Mouse (Mus musculus) adrenal gland, postnatal 4 days (tissue): ENCODE results near the gene Smc1b. TPM values are rescaled to one million over a fixed set of nuclear protein-coding genes. Genes with fewer than 3 reads are reported as not detected.

Experiments
- DNase-seq, 2 experiments: peaks; one replicate each; pipeline ENCODE4 v3.0.0; 2021 to 2022; ENCODE audit warnings: low spot score in 2 of 2, mixed read lengths in 2 of 2
- long read RNA-seq, 2 experiments: library from polyadenylated mRNA; stranded (forward); transcript quantifications; one replicate each; pipeline ENCODE4 v2.0.0; 2021
- total RNA-seq, 2 experiments: library from RNA; stranded (reverse); gene quantifications; 2 replicates each; pipeline ENCODE4 v1.2.3; 2021

Gene Smc1b
- total RNA-seq: under 1 TPM; 0.39 to 0.79 TPM
- long read RNA-seq, experiment 1: 0 reads
- long read RNA-seq, experiment 2: 0 reads

DNA sequence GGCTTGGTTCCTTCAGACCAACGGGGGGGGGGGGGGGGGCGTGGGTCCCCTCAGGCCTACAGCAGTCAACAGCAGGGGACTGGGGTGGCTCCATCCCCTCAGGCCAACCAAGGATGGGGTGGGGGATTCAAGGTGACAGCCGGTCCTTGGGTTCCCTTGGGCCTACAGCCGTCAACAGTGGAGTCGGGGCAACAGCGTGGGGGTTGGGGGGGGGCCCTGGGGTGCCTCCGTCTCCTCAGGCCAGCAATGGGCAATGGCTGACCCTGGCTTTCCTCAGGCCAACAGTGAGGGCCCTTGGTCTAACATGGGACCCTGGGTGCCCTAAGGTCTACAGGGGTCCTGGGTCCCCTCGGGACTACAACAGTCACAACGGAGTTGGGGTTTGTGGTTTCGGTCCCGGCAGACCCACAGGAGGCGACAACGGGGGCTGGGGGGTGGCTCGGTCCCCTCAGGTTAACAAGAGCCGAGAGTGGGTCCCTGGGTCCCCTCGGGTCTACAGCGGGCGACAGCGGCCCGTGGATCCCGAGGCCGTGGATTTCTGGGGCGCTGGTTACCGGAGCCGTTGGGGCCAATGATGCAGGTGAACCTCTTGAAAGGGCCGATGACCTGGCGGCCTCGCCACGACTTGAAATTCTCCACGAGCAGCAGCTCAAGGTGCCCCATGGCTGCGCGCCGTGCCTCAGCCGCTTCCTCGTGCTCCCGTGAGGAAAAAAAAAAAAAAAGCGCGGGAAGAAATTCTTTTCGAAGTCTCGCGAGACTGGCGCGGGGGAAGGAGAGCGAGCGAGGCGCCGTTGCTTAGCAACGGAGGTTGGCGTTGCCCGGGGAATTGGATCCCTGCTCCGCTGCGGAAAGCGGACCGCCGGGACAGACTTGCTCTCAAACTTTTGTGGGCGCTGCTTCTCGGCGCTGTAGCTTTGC lies at the start of gene Smc1b, which contains the start of gene Ribc2:
TSS of gene Smc1b (minus strand) at position 690 of the 918 bp plus-strand sequence.
TSS of gene Ribc2 (plus strand) at position 804 of the 918 bp plus-strand sequence.
- DNase-seq: peak in 1 of 2 experiments; percentile 24

DNA sequence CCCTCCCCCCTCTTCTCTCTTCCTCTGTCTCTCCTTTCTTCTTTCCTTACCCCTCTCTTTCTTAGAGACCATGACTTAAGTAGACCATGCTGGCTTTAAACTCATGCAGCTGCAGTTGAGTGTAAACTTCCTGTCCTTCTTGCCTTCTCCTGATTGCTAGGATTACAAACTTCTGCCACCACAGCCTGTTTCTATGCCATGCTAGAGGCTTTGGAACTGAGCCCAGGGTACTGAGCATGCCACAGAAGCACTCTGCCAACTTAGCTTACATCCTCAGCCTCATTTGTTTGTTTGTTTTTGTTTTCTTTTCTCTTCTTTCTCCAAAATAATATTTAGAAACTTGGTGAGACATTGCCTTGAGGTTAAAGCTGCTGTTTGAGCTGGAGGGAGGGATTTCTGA lies 48.6 kb upstream of the Smc1b start:
- no peak for DNase-seq

DNA sequence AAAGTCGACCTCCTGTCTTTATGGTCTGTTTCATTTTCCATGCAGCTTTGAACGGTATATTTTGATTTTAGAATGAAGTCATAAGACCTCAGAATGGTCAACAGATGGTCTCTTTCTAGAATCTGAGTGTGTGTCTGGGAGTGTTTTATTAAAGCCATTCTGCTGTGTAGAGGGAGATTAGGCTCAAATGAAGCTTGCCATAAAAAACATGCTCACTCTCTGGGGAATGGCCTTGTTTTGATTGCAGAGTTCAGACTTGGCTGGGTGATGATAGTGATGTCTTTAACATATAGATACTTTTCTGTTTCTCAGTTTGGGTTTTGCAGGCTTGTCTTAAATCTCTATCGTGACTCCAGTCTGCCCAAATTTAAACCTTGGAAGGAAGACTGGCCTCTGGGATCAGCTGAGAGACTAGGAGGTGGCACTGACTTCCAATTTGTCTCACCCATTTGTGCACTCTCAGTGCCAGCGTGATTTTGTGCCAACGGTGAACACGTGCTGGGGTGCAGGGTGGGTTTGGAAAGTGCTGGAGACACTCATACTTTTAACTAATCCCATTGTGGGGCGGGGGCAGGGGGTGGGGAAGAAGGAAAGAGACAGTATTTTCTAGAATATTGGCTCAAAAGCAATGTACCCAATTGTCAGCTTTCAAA lies 47.9 kb upstream of the Smc1b start:
- no peak for DNase-seq

DNA sequence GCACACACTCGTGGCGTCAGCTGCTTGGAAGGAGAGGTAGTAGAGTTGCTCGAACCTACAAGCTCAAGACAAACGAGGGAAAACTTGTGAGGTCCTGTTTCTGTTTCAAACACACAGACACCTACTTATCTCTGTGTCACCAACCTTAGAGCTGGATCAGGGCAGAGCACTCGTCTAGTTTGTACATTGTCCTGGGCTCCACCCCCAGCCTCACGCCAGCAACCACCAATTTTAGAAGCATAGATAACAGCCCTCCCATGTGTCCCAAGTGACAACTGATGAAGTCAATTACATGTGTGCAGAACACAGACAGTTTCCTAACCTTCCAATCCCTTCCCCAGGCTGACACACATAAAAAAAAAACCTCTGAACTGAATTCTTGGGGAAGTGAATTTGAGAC lies 46.4 kb upstream of the Smc1b start:
- no peak for DNase-seq

DNA sequence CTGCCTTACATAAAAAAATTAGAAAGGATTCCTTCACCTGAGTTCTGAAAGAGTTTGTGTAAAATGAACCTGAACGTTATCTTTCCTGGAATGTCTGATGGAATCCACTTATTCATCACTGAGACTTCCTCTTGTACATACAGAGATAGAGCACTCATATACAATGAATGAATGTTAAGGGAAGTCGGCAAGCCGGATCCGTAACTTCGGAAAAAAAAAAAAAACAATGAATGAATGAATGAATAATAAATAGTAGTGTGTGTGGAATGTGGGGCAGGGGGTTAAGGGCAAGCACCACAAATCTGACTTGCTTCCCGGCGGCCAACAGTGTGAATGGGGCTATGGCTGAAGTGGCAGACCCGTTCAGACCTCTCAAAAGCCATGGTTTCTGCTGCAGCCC lies 45.8 kb upstream of the Smc1b start:
- DNase-seq: no peak

DNA sequence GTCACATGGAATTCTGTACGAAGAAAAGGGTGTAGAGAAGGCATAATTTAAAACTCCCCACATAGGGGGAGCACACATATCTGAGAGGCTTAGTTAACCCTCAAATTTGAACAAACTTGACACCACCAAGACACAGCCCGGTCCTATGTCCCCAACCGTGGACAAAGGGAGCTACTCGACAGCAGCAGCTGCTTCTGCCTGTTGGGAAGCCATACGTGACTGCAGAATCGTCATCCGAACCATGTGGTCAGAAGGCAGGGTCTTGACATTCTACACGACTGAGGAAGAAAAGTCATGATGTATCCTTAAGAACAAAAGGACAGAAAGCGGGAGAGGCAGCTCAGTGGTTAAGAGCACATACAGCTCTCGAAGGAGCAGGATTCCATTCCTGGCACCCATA lies 42.3 kb upstream of the Smc1b start:
- no peak for DNase-seq

DNA sequence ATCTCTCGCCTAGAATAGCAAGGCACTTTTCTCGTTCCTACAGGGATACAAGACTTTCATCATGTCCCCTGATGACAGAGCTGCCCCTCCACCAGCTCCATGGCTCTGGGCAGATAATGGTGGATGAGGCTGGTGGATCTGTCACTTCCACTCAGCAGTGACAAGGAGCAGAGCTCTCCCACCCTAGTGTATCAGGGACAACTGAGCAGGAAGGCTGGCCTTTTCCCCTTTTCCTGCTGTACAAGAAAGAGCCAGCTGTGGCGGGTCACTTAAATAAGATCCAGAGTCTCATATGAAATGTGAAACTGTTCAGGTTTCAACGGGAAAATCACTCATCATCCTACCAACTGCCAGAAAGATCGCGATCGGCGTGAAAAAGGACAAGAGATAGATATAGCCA lies 41.7 kb upstream of the Smc1b start:
- no peak for DNase-seq

DNA sequence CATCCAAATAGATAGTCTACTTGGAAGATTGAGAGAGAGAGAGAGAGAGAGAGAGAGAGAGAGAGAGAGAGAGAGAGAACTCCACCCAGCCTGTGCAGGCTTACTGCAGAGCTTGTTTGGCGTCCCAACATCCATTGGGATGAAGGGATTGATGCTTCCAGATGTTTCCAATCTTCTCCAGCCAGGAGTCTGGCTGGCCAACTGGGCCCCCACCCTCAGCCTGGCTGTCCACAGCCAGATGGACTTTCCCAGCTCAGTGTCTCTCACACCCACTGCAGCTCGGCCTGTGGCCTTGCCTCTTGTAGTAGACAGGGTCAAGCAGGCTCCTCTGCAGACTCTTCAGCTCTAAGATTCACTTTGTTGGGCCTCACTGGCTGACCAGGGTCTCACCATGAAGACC lies 40.3 kb upstream of the Smc1b start:
- no peak for DNase-seq

DNA sequence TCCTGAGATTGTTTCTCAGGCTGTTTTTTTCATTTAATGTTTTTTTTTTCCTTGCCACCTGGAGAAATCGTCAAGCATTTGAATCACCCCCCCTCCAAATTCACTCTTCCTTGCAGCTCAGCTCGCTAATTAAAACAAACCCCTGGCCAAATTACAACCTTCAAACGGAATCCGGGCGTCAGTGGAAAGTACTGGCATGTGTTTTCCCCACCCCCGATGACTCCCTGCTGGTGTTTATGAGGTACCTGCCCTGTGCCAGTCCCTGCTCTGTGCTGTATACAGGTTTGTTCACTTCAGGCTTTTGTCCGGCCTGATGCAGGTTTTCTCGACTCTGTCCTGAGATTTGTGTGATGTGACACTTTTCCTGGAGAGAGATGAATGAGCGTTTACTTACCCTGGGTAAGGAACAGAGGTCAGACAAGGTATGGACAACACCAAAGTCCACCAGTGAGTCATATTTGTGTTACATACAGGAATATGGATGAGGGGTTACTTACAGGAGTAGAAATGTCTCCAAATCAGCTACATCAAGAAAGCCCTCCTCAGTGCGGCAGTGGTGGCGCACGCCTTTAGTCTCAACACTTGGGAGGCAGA lies 35.4 kb upstream of the Smc1b start:
- DNase-seq: no peak

DNA sequence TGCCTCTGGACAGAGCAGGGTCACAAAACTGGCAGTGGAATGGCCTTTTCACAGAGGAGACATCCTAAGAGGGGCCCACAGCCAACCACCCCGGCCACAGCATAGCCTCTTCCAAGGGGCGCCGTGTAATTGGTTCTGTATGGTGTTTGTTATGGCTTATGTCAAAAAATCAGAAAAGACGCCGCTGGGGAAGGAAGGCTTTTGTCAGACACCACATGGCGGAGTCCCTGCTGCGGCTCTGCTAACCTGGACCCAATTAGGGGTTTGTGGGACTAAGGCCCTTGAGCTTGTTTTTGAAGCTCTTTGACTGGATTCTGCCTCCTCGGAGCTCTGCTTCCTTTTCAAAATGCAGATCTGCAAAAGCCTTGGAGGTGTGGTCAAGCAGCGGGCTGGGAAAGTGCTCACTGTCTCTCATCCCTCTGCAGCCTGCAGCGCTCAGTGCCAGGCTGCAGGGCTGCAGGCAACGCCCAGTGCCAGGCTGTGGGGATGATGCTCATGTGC lies 34.7 kb upstream of the Smc1b start:
- DNase-seq: no peak

DNA sequence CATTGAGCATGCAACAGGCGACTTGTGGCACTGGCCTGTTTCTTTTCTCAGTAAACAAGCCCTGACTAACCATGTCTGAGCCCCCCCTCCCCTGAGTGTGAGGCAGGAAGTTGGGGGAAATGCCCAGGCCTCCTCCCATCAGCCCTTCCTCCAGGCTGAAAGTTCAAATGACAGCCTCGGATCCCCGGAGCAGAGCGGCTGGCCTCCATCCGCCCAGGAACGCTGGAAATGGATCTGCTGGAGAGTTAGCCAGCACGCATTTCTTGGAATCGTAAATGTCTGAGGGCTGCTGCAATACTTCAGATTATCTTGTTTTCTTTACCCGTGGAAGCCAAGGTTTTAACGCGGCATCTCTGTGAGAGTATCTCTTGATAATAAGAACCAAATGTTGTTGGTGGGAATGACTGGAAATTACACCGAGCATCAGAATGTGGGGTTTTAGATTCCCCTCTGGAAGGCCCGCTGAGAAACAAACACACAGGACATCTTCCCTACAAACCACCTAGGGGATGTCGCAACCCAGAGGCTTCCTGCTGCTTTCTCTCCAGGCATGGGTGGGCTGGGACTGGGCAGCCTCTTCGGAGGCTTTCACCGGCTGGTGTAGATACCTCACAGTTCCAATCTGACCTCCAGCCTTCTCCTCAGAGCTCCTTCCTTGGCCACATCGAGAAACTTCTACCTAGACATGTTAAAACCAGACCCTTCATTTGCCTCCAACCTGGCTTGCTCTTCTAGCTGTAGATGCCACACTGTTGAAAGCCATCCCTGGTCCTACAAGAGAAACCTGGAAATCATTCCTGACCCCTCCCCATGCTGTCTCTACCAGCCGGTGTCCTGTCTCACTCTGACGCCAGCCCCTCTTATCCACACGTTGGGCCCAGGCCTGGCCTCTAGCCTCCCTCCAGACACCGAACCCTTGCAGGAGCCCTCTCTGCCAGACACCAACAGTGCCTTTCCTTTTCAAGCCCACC lies 31.2 kb upstream of the Smc1b start:
- no peak for DNase-seq

DNA sequence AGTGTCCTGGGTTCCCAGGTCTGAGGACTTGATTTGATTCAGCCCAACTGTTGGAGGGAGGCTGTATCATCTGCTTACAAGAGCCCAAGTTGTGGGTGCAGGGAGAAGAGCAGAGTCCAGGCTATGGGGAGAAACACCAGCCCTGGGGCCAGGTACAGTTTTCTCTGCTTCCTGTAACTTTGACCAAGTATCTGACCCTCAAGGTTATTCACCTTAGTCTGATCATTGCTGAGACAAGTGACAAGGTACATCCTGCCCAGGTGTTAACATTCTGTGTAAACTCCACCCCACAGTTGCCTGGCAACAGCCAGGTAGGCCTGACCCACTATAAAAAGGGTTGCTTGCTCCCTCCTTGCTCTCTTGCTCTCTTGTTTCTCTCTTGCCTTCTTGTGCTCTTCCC lies 29.7 kb upstream of the Smc1b start:
- DNase-seq: no peak

DNA sequence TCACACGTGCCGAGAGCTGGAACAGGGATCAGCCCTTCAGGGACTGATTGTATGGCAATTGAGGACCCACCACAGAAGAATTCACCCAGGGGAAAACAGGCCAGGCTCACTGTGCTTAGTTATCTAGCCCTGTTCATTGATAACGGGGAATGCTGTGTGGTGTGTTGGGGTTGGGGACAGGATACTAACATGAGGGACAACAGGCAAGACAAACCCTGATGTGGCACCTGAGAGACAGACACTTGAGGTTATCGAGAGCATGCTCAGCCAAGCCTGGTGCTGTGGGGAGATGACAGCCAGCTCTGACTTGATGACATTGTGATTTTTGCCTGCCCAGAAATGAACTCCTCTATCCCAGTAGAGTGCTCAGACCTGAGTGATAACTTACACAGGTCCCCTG lies 24.4 kb upstream of the Smc1b start:
- no peak for DNase-seq

DNA sequence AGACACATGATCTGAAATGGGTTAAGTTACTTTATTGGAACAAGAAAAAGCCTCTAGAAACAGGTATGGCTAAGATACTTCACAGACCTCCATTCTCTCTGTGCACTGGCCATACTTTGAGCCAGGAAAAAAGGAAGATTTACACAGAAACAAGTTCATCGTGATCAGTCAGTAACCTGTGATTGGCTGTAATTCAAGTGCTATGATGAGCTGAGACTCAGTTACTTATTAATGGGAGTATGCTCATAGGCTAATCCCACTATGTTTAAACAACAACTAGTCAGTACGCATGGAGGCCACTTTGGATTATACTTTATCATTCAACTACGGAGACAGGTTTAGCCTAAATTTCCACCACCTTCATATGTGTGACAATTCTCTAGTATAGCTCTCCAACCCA lies 22.3 kb upstream of the Smc1b start:
- DNase-seq: no peak

DNA sequence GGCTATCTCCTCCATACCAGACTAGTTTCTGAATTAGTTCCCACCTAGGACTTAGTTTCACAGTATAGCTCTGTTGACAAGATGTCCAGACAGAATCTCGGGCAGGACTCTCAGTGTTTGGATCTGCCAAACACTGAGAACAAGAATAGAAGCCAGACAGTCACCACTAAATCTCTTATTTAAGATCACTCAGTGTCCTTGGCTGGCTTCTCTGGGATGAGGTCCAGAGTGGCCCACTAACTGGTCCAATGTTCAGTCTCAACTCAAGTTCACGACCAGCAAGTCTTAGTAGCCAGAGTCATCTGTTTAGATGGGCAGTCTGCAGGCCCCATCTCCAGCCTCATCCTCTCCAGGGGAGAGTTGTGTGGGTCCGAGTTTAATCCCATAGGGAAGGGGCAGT lies 20.8 kb upstream of the Smc1b start:
- no peak for DNase-seq

DNA sequence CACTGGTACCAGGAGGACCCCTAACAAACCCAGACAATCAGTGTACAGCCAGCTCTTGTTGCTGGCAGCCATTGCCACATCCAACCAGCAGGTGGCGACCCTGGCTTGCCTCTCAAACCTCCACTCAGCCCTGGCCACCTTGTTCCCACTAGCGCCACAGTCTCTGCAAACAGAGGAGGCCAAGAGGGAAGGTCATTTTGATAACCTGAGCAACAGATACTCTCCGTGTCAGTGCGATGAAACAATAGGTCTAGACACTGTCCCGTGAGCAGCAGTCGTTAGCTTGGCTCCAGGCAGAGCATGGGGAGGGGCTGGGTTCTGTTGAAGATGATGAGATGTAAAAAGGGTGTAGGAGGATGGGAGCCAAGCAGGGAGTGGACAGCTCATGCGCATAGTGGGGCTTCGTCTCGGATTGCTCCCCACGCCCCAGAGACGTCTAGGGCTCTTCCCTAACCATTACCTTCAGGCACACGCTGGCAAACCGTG lies 19.7 kb upstream of the Smc1b start:
- peak; percentile 33 to 45 for DNase-seq

DNA sequence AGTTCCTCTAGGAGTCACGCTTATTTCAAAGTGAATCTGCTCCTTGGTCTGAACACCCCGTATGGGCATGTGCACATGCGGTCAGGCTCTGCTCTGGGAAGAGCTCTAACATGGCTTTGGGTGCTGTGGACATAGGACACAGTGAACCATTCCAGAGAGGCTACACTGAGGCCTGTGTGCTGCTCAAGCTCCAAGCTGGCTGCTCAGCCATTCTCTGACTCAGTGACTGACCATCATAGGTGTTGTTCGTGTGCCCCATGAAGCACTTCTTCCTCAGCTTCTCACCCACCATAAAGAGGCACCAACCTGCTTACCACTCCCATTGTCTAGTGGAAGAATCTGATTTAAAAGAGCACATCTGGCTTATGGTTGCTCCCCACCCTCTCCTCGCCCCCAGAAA lies 12.5 kb upstream of the Smc1b start:
- DNase-seq: peak in 1 of 2 experiments; percentile 1

DNA sequence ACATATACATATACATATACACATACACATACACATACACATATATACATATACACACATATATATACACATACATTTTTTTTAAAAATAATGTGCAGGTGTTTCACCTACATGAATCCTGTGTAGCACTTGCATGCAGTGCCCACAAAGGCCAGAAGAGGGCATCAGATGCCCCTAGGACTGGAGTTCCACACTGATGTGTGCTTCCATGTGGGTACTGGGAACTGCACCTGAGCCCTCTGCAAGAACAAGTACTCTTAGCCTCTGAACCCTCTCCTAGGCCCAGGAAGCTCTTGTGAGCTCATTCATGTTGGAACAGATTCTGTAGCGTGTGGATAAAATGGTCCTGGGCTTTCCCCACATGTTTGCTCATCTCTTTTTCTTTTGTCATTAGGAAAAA lies 12.0 kb upstream of the Smc1b start:
- DNase-seq: no peak

DNA sequence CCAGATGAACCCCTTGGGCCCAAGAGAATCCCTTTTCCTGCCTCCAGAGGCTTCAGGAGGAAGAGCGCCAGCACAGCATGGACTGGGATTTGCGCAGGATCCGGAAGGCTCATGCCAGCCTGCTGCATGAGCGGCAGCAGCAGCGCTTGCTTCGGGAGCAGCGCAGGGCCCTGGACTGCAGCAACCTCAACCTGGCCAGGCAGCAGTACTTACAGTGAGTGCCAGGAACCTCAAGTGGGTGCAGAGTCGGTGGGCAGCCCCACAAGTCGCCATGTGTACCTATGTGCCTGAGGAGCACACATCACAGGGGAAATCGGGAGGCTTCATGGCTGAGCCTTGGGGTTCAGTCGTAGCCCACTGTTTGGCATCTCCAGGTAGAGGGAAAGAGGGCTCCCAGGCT lies 11.4 kb upstream of the Smc1b start:
- no peak for DNase-seq

DNA sequence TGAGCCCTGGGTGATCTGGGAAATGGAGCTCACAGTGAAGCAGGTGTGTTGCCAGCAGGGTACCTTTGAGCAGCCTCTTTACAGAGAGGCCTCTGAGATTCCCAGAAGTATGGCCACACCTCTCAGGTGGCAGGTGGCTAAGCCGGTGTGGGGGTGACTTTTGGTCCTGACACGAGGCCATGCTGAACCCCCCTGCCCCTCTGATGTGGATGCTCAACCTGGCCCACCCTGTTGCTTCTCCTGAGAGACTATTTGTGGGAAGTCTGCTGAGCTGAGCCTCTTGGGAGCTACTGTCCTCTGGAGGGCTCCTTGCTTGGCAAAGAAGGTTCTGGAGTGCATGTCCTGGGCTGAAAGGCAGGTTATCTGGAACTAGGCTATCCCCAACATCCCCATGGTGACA lies 10.7 kb upstream of the Smc1b start:
- DNase-seq: no peak

DNA sequence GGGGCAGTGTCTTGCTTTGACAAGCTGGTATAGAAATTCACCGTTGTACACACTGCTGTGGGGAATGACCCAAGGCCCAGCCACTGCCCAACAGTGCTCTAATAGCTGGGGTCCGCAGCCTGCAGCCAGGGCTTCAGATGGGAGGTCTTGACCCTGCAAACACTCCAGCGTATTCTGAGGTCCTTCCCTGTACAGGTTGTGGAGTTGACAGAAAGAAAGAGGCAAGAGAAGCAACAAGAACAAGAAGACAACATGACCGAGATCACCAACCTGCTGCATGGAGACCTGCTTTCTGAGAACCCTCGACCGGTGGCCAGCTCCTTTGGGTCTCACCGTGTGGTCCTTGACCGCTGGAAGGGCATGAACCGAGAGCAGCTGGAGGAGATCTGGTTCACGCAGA lies 9.5 kb upstream of the Smc1b start:
- DNase-seq: no peak
